Mouse (Mus musculus): Measurements from ENCODE around the gene AF067063. TPM values are rescaled to one million over a fixed set of nuclear protein-coding genes. Genes with fewer than 3 reads are reported as not detected.

AF067063 gene
- polyA plus RNA-seq, 1 experiment from 2014 or later = not detected

GRCm38 (mm10) chr13:119792791-119793404 lies 37.1 kb downstream of the AF067063 start:
- peaks cover 20% of the 10 kb centered on the region for H3K4me1 ChIP-seq
- no peaks in the 10 kb centered on the region for H3K36me3 ChIP-seq (replicated peaks)
- WGBS = 84% methylated on average over 5 of the region's 5 CpGs
- H3K9ac ChIP-seq = no peak overlapping the region
- no peak overlapping the region for H3K4me2 ChIP-seq
- no peak for ATAC-seq (replicated peaks)
- H3K9me3 ChIP-seq = no peaks in the 10 kb centered on the region
- H3K4me3 ChIP-seq = no peak overlapping the region
- no peaks in the 10 kb centered on the region for H3K27me3 ChIP-seq (replicated peaks)
- H3K27ac ChIP-seq = no peak overlapping the region

GRCm38 (mm10) chr13:119791580-119792135 lies 38.4 kb downstream of the AF067063 start:
- H3K36me3 ChIP-seq (replicated peaks) = no peaks in the 10 kb centered on the region; the same call in 1 of the 2 replicates
- no peaks in the 10 kb centered on the region for H3K9me3 ChIP-seq
- peak overlapping the region; percentile 67 for H3K9ac ChIP-seq
- peaks cover 23% of the 10 kb centered on the region for H3K4me1 ChIP-seq
- ATAC-seq (replicated peaks) = no peak
- H3K4me3 ChIP-seq = peak overlapping the region; percentile 97
- WGBS = 3% methylated on average over 18 of the region's 18 CpGs
- peak overlapping the region; percentile 68 for H3K4me2 ChIP-seq
- H3K27me3 ChIP-seq (replicated peaks) = no peaks in the 10 kb centered on the region
- peak overlapping the region; percentile 93 for H3K27ac ChIP-seq

- H3K27ac ChIP-seq = peak within 1 kb of the TSS; percentile 93
- peak within 1 kb of the TSS; percentile 68 for H3K4me2 ChIP-seq
- H3K9ac ChIP-seq = peak within 1 kb of the TSS; percentile 96
- no peaks in the 10 kb centered on the region for H3K27me3 ChIP-seq (replicated peaks)
- WGBS = under 1% methylated on average over 62 of the region's 86 CpGs
- peaks cover 26% of the 10 kb centered on the region for H3K4me1 ChIP-seq
- ATAC-seq (replicated peaks) = peak; percentile 97
- no peaks in the 10 kb centered on the region for H3K9me3 ChIP-seq
- H3K4me3 ChIP-seq = peak within 1 kb of the TSS; percentile 97
- H3K36me3 ChIP-seq (replicated peaks) = peaks cover 2% of the 10 kb centered on the region; the same call in 1 of the 2 replicates
Observed at GRCm38 (mm10) chr13:119790761-119791579, 39.0 kb downstream of the AF067063 start, which contains the start of gene Zfp131. Gene Zfp131 (minus strand): TSS chr13:119790889.

DNA sequence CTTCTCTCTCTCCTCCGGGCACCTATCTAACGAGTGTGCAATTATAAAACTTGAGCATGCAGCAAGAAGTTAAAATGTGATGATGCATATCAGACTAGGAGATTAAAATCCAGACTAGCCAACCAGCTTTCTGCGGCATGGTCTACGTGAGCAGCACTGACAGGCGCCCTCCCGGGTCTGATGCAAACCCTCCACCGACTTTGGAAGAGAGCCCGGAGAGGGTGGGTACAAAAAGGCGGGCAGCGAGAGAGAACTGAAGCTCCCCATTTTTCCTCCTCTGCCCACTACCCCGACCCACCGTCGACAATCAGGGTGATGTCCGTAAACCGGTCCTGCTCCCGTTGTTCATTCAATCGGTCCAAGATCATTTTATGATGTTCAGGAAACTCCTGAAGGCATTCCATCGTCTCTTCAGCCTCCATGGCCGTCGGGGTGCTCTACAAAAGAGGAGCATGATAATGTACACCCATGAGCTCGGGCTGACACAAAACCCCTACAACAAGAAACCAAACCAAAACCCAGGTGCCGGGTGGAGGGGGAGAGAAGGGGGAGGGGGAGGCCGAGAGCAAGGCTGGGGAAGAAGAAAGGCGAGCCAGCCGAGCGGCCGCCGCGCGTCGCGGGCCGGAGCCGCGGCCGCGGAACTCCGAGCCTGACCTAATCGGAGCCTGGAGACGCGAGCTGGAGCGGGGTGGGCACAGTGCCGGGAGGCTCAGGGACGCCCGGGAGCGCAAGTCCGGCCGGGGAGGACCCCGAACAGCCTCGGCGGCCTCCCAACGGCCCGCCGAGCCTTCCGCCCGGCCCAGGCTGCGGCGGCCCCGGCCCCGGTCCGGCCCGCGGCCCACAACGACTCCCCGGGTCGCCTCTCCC lies 39.9 kb downstream of the AF067063 start:
- H3K27ac ChIP-seq = peak overlapping the region; percentile 93
- H3K9ac ChIP-seq = peak overlapping the region; percentile 96
- peak; percentile 78 for ATAC-seq (replicated peaks)
- peak overlapping the region; percentile 97 for H3K4me3 ChIP-seq
- H3K36me3 ChIP-seq (replicated peaks) = peaks cover 5% of the 10 kb centered on the region; the same call in 1 of the 2 replicates
- peaks cover 27% of the 10 kb centered on the region for H3K4me1 ChIP-seq
- WGBS = under 1% methylated on average over 56 of the region's 66 CpGs
- H3K9me3 ChIP-seq = no peaks in the 10 kb centered on the region
- H3K4me2 ChIP-seq = peak overlapping the region; percentile 53
- H3K27me3 ChIP-seq (replicated peaks) = no peaks in the 10 kb centered on the region

GRCm38 (mm10) chr13:119783581-119783980 lies 46.4 kb downstream of the AF067063 start:
- H3K4me1 ChIP-seq = peaks cover 9% of the 10 kb centered on the region
- 86% methylated on average over 4 of the region's 4 CpGs for WGBS
- ATAC-seq (replicated peaks) = no peak
- no peak overlapping the region for H3K9ac ChIP-seq
- H3K27ac ChIP-seq = no peak overlapping the region
- H3K9me3 ChIP-seq = no peaks in the 10 kb centered on the region
- no peaks in the 10 kb centered on the region for H3K27me3 ChIP-seq (replicated peaks)
- H3K36me3 ChIP-seq (replicated peaks) = peaks cover 37% of the 10 kb centered on the region; the same call in 1 of the 2 replicates
- H3K4me2 ChIP-seq = no peak overlapping the region
- H3K4me3 ChIP-seq = no peak overlapping the region

Other genes starting within 250 kb of the AF067063 start
- gene Ccl28, start 206.4 kb downstream of the AF067063 start, polyA plus RNA-seq (2015; fragmentation: Nextera tagmentation; extraction: Ambion mirVana) = 0.23 and 0.37 TPM in 2 replicates
- 506 and 523 TPM in 2 replicates for gene Hmgcs1, start 139.8 kb downstream of the AF067063 start, polyA plus RNA-seq (2015; fragmentation: Nextera tagmentation; extraction: Ambion mirVana)
- gene Nim1k, start 74.3 kb downstream of the AF067063 start, polyA plus RNA-seq (2015; fragmentation: Nextera tagmentation; extraction: Ambion mirVana) = 4.5 and 4.7 TPM in 2 replicates
- 31.0 and 33.3 TPM in 2 replicates for gene Zfp131, start 39.3 kb downstream of the AF067063 start, polyA plus RNA-seq (2015; fragmentation: Nextera tagmentation; extraction: Ambion mirVana)
- not detected in 2 replicates for gene D13Ertd608e, start 5.8 kb upstream of the AF067063 start, polyA plus RNA-seq (2015; fragmentation: Nextera tagmentation; extraction: Ambion mirVana)
- not detected in 2 replicates for gene Tcstv1, start 64.6 kb upstream of the AF067063 start, polyA plus RNA-seq (2015; fragmentation: Nextera tagmentation; extraction: Ambion mirVana)
- gene Gm21761, start 99.1 kb upstream of the AF067063 start, polyA plus RNA-seq (2015; fragmentation: Nextera tagmentation; extraction: Ambion mirVana) = not detected in 2 replicates
- gene B020031M17Rik, start 120.6 kb upstream of the AF067063 start, polyA plus RNA-seq (2015; fragmentation: Nextera tagmentation; extraction: Ambion mirVana) = not detected in 2 replicates
- gene Gm36079, start 196.8 kb upstream of the AF067063 start, polyA plus RNA-seq (2015; fragmentation: Nextera tagmentation; extraction: Ambion mirVana) = not detected in 2 replicates
- gene Gm21188, start 222.0 kb upstream of the AF067063 start, polyA plus RNA-seq (2015; fragmentation: Nextera tagmentation; extraction: Ambion mirVana) = not detected in 2 replicates

Measured in midbrain, embryonic 15.5 days (tissue).